Mouse (Mus musculus): Measurements from ENCODE around the gene Ganab. TPM values are rescaled to one million over a fixed set of nuclear protein-coding genes. Genes with fewer than 3 reads are reported as not detected.

The Ganab gene
- polyA plus RNA-seq, 1 experiment = 2.5 TPM

DNA sequence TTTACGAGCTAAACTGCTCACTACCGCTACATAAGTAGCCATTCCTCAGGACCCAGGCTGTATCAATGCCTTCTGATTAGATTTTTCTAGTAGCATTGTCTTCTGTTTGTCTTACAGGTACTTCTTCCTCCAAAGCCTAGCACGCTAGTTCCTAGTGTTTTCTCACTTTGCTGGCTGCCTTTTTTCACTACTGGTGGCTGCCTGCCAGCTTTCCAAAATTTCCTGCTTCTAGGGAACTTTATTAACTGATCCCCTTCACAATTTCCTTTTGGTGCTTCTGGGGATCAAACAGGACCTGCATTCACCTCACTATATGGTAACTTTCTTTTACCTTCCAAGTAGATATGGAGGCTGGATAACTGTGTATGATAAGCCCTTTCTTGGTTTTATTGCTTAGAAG is 1.2 kb downstream of the Ganab start:
- Histone ChIP-seq H3K9me3 (ENCODE audit: control insufficient read depth, low read length) (peaks cover 3% of the 10 kb centered on the region; the same call in 1 of the 2 replicates), H3K4me1 (ENCODE audit: control insufficient read depth) (peaks cover 60% of the 10 kb centered on the region), H3K36me3 (ENCODE audit: control insufficient read depth) (peaks cover 78% of the 10 kb centered on the region), H3K4me3 (replicated peaks) (peak overlapping the region; percentile 70), H3K27me3 (ENCODE audit: control insufficient read depth) (no peaks in the 10 kb centered on the region)
- TF ChIP-seq GATA1 (IDR thresholded peaks at IDR 0.05; ENCODE audit: low read length) (no peak), TAL1 (IDR thresholded peaks at IDR 0.05; ENCODE audit: low read length) (no peak)

- Histone ChIP-seq H3K9me3 (ENCODE audit: control insufficient read depth, low read length) (no peaks in the 10 kb centered on the region), H3K4me3 (replicated peaks) (no peak overlapping the region), H3K4me1 (ENCODE audit: control insufficient read depth) (peaks cover 24% of the 10 kb centered on the region), H3K27me3 (ENCODE audit: control insufficient read depth) (no peaks in the 10 kb centered on the region), H3K36me3 (ENCODE audit: control insufficient read depth) (peaks cover 87% of the 10 kb centered on the region)
- no peak for TF ChIP-seq TAL1 (IDR thresholded peaks at IDR 0.05; ENCODE audit: low read length)
These were observed 5.5 kb downstream of the Ganab start for GRCm38 (mm10) chr19:8903412-8903811.

DNA sequence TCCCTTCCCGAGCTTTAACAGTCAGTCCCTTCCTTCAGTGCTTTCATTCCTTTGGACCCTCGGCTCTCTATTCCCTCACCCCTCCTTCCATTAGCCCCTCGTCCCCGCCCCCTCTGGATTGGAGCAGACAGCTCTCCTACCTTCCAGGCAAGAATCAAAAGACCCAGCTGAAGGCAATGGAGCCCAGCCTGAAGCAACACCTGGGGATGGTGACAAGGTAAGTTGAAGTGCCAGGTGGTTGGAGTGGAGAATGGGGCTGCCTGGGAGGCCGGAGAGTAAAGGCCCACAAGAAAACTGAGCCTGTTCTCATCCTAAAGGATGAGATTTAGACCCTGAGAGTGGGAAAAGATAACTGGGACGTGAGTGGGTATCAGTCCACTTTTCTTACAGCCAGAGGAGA is 10.7 kb downstream of the Ganab start:
- Histone ChIP-seq H3K4me3 (replicated peaks) (no peak overlapping the region), H3K27me3 (ENCODE audit: control insufficient read depth) (no peaks in the 10 kb centered on the region), H3K36me3 (ENCODE audit: control insufficient read depth) (peaks cover 98% of the 10 kb centered on the region), H3K4me1 (ENCODE audit: control insufficient read depth) (no peaks in the 10 kb centered on the region), H3K9me3 (ENCODE audit: control insufficient read depth, low read length) (no peaks in the 10 kb centered on the region)
- no peak for TF ChIP-seq GATA1 (IDR thresholded peaks at IDR 0.05; ENCODE audit: low read length)

DNA sequence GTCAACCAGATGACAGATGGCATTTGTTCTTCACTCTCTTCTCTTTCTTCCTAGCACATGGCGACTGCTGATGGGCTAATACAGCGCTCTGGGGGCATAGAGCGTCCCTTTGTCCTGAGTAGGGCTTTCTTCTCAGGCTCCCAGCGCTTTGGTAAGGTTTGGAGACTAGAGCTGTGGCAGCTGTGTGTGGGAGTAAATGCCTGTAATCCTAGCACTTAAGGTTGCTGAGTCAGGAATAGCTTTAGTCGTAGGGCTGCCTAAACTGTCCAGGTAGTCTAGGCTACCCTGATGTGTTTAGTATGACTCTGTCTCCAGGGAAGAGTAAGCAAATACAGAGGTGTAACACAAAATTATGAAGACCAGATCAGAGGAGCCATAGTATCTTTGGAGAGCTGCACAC is 13.9 kb downstream of the Ganab start:
- H3K4me1 ChIP-seq (ENCODE audit: control insufficient read depth) = no peaks in the 10 kb centered on the region
- no peak for TF ChIP-seq TAL1 (IDR thresholded peaks at IDR 0.05; ENCODE audit: low read length)
- TF ChIP-seq GATA1 (IDR thresholded peaks at IDR 0.05; ENCODE audit: low read length) = no peak
- peaks cover 100% of the 10 kb centered on the region for H3K36me3 ChIP-seq (ENCODE audit: control insufficient read depth)
- no peak overlapping the region for H3K4me3 ChIP-seq (replicated peaks)
- no peaks in the 10 kb centered on the region for H3K27me3 ChIP-seq (ENCODE audit: control insufficient read depth)
- H3K9me3 ChIP-seq (ENCODE audit: control insufficient read depth, low read length) = no peaks in the 10 kb centered on the region

GRCm38 (mm10) chr19:8914212-8914611 is 16.3 kb downstream of the Ganab start:
- Histone ChIP-seq H3K36me3 (ENCODE audit: control insufficient read depth) (peaks cover 82% of the 10 kb centered on the region), H3K4me3 (replicated peaks) (no peak overlapping the region), H3K4me1 (ENCODE audit: control insufficient read depth) (peaks cover 2% of the 10 kb centered on the region), H3K27me3 (ENCODE audit: control insufficient read depth) (no peaks in the 10 kb centered on the region), H3K9me3 (ENCODE audit: control insufficient read depth, low read length) (no peaks in the 10 kb centered on the region)
- TF ChIP-seq GATA1 (IDR thresholded peaks at IDR 0.05; ENCODE audit: low read length) = no peak
- TF ChIP-seq TAL1 (IDR thresholded peaks at IDR 0.05; ENCODE audit: low read length) = no peak

- Histone ChIP-seq H3K36me3 (ENCODE audit: control insufficient read depth) (peaks cover 55% of the 10 kb centered on the region), H3K9me3 (ENCODE audit: control insufficient read depth, low read length) (no peaks in the 10 kb centered on the region), H3K27me3 (ENCODE audit: control insufficient read depth) (no peaks in the 10 kb centered on the region), H3K4me3 (replicated peaks) (no peak overlapping the region), H3K4me1 (ENCODE audit: control insufficient read depth) (peaks cover 37% of the 10 kb centered on the region)
- TF ChIP-seq TAL1 (IDR thresholded peaks at IDR 0.05; ENCODE audit: low read length) (no peak), GATA1 (IDR thresholded peaks at IDR 0.05; ENCODE audit: low read length) (no peak)
These were observed 21.1 kb downstream of the Ganab start for GRCm38 (mm10) chr19:8919000-8919399.

DNA sequence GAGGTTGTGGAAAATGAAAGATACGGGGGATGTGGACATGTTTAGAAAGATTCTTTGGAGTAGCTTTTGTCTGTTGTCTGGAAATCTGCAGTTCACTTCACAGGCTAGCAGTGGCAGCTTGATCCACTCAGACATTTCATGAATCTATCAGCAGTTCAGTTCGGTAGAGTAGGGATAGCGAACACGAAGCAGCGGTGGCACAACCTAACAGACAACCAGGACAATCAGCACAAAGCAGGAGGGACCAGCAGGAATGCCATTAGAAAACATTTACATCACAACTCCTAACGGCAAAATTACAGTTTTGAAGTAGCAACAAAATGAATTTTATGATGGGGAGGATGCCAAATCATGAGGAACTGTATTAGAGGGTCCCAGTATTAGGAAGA is 21.8 kb downstream of the Ganab start:
- Histone ChIP-seq H3K4me3 (replicated peaks) (peak overlapping the region; percentile 95), H3K9me3 (ENCODE audit: control insufficient read depth, low read length) (no peaks in the 10 kb centered on the region), H3K36me3 (ENCODE audit: control insufficient read depth) (peaks cover 53% of the 10 kb centered on the region), H3K27me3 (ENCODE audit: control insufficient read depth) (no peaks in the 10 kb centered on the region), H3K4me1 (ENCODE audit: control insufficient read depth) (peaks cover 41% of the 10 kb centered on the region)
- TF ChIP-seq GATA1 (IDR thresholded peaks at IDR 0.05; ENCODE audit: low read length) (no peak), TAL1 (IDR thresholded peaks at IDR 0.05; ENCODE audit: low read length) (no peak)

GRCm38 (mm10) chr19:8920073-8920736 is 22.3 kb downstream of the Ganab start, which contains the start of gene B3gat3:
Gene B3gat3, plus strand, starts transcription at chr19:8920374.
- Histone ChIP-seq H3K27me3 (ENCODE audit: control insufficient read depth) (no peaks in the 10 kb centered on the region), H3K4me1 (ENCODE audit: control insufficient read depth) (peaks cover 43% of the 10 kb centered on the region), H3K4me3 (replicated peaks) (peak within 1 kb of the TSS; percentile 95), H3K9me3 (ENCODE audit: control insufficient read depth, low read length) (no peaks in the 10 kb centered on the region), H3K36me3 (ENCODE audit: control insufficient read depth) (peaks cover 50% of the 10 kb centered on the region)
- TF ChIP-seq GATA1 (IDR thresholded peaks at IDR 0.05; ENCODE audit: low read length) (no peak), TAL1 (IDR thresholded peaks at IDR 0.05; ENCODE audit: low read length) (no peak)

GRCm38 (mm10) chr19:8920836-8921291 is 23.0 kb downstream of the Ganab start:
- H3K36me3 ChIP-seq (ENCODE audit: control insufficient read depth) = peaks cover 50% of the 10 kb centered on the region
- H3K9me3 ChIP-seq (ENCODE audit: control insufficient read depth, low read length) = no peaks in the 10 kb centered on the region
- H3K27me3 ChIP-seq (ENCODE audit: control insufficient read depth) = no peaks in the 10 kb centered on the region
- peak overlapping the region; percentile 95 for H3K4me3 ChIP-seq (replicated peaks)
- peaks cover 49% of the 10 kb centered on the region for H3K4me1 ChIP-seq (ENCODE audit: control insufficient read depth)
- no peak for TF ChIP-seq GATA1 (IDR thresholded peaks at IDR 0.05; ENCODE audit: low read length)
- TF ChIP-seq TAL1 (IDR thresholded peaks at IDR 0.05; ENCODE audit: low read length) = no peak

GRCm38 (mm10) chr19:8921741-8922140 is 23.9 kb downstream of the Ganab start:
- Histone ChIP-seq H3K4me1 (ENCODE audit: control insufficient read depth) (peaks cover 58% of the 10 kb centered on the region), H3K27me3 (ENCODE audit: control insufficient read depth) (no peaks in the 10 kb centered on the region), H3K36me3 (ENCODE audit: control insufficient read depth) (peaks cover 50% of the 10 kb centered on the region), H3K4me3 (replicated peaks) (peak overlapping the region; percentile 95), H3K9me3 (ENCODE audit: control insufficient read depth, low read length) (no peaks in the 10 kb centered on the region)
- no peak for TF ChIP-seq GATA1 (IDR thresholded peaks at IDR 0.05; ENCODE audit: low read length)
- TF ChIP-seq TAL1 (IDR thresholded peaks at IDR 0.05; ENCODE audit: low read length) = no peak

Data from erythroblast, embryonic 14.5 days (primary cell).